Mouse (Mus musculus): ENCODE results near the gene Hgd. TPM values are rescaled to one million over a fixed set of nuclear protein-coding genes. Genes with fewer than 3 reads are reported as not detected.

Hgd gene
- 0.13 TPM in 1 of 2 replicates, not detected in the other for polyA plus RNA-seq (2014; fragmentation: Nextera tagmentation; extraction: Ambion mirVana)

- H3K4me1 ChIP-seq (ENCODE audit: control insufficient read depth, insufficient read depth, low read length), result peaks cover 27% of the 10 kb centered on the region
- H3K36me3 ChIP-seq (ENCODE audit: control insufficient read depth, insufficient read depth, low read length), result no peaks in the 10 kb centered on the region
- no peak within 1 kb of the TSS for H3K9ac ChIP-seq (replicated peaks; ENCODE audit: low read length)
- H3K4me3 ChIP-seq (replicated peaks; ENCODE audit: low read depth, low read length), result no peak within 1 kb of the TSS
- H3K4me2 ChIP-seq (ENCODE audit: low read length), result no peak within 1 kb of the TSS
- H3K27ac ChIP-seq (replicated peaks; ENCODE audit: low read depth, low read length), result no peak within 1 kb of the TSS
- DNase-seq, result no peak
- no peak for ATAC-seq (ENCODE audit: low FRiP score, low TSS enrichment)
- 77% methylated on average over 4 of the region's 4 CpGs for WGBS
- no peaks in the 10 kb centered on the region for H3K27me3 ChIP-seq (ENCODE audit: control insufficient read depth, insufficient read depth, low read length)
- H3K9me3 ChIP-seq (ENCODE audit: control insufficient read depth, low read length), result no peaks in the 10 kb centered on the region
These were observed at the start of gene Hgd for GRCm38 (mm10) chr16:37579994-37580393. TSS of gene Hgd (plus strand) at chr16:37580153.

- Histone ChIP-seq H3K27ac (replicated peaks; ENCODE audit: low read depth, low read length) (no peak overlapping the region), H3K36me3 (ENCODE audit: control insufficient read depth, insufficient read depth, low read length) (peaks cover 18% of the 10 kb centered on the region; the same call in 1 of the 2 replicates), H3K9me3 (ENCODE audit: control insufficient read depth, low read length) (no peaks in the 10 kb centered on the region), H3K9ac (replicated peaks; ENCODE audit: low read length) (no peak overlapping the region), H3K27me3 (ENCODE audit: control insufficient read depth, insufficient read depth, low read length) (no peaks in the 10 kb centered on the region), H3K4me2 (ENCODE audit: low read length) (no peak overlapping the region), H3K4me1 (ENCODE audit: control insufficient read depth, insufficient read depth, low read length) (peaks cover 11% of the 10 kb centered on the region; the same call in 1 of the 2 replicates), H3K4me3 (replicated peaks; ENCODE audit: low read depth, low read length) (no peak overlapping the region)
- WGBS, result 90% methylated on average over 6 of the region's 6 CpGs
- no peak for DNase-seq
- no peak for ATAC-seq (ENCODE audit: low FRiP score, low TSS enrichment)
These were observed 49.8 kb upstream of the Hgd start for GRCm38 (mm10) chr16:37530170-37530569.

- 96% methylated on average over 1 of the region's 1 CpGs for WGBS
- H3K4me2 ChIP-seq (ENCODE audit: low read length), result no peak overlapping the region
- H3K9me3 ChIP-seq (ENCODE audit: control insufficient read depth, low read length), result no peaks in the 10 kb centered on the region
- peaks cover 8% of the 10 kb centered on the region; the same call in 1 of the 2 replicates for H3K4me1 ChIP-seq (ENCODE audit: control insufficient read depth, insufficient read depth, low read length)
- peaks cover 13% of the 10 kb centered on the region; the same call in 1 of the 2 replicates for H3K36me3 ChIP-seq (ENCODE audit: control insufficient read depth, insufficient read depth, low read length)
- H3K9ac ChIP-seq (replicated peaks; ENCODE audit: low read length), result no peak overlapping the region
- no peak overlapping the region for H3K4me3 ChIP-seq (replicated peaks; ENCODE audit: low read depth, low read length)
- ATAC-seq (ENCODE audit: low FRiP score, low TSS enrichment) (no peak), DNase-seq (no peak)
- H3K27ac ChIP-seq (replicated peaks; ENCODE audit: low read depth, low read length), result no peak overlapping the region
- no peaks in the 10 kb centered on the region for H3K27me3 ChIP-seq (ENCODE audit: control insufficient read depth, insufficient read depth, low read length)
These were observed 47.9 kb upstream of the Hgd start for GRCm38 (mm10) chr16:37532046-37532445.

GRCm38 (mm10) chr16:37533369-37534068, 46.4 kb upstream of the Hgd start:
- H3K27me3 ChIP-seq (ENCODE audit: control insufficient read depth, insufficient read depth, low read length), result no peaks in the 10 kb centered on the region
- no peaks in the 10 kb centered on the region for H3K9me3 ChIP-seq (ENCODE audit: control insufficient read depth, low read length)
- H3K4me2 ChIP-seq (ENCODE audit: low read length), result no peak overlapping the region
- no peak overlapping the region for H3K9ac ChIP-seq (replicated peaks; ENCODE audit: low read length)
- DNase-seq (no peak), ATAC-seq (ENCODE audit: low FRiP score, low TSS enrichment) (no peak)
- no peak overlapping the region for H3K27ac ChIP-seq (replicated peaks; ENCODE audit: low read depth, low read length)
- WGBS, result 92% methylated on average over 8 of the region's 8 CpGs
- no peak overlapping the region for H3K4me3 ChIP-seq (replicated peaks; ENCODE audit: low read depth, low read length)
- H3K4me1 ChIP-seq (ENCODE audit: control insufficient read depth, insufficient read depth, low read length), result peaks cover 10% of the 10 kb centered on the region
- H3K36me3 ChIP-seq (ENCODE audit: control insufficient read depth, insufficient read depth, low read length), result peaks cover 13% of the 10 kb centered on the region; the same call in 1 of the 2 replicates

GRCm38 (mm10) chr16:37539240-37539610, 40.7 kb upstream of the Hgd start:
- Histone ChIP-seq H3K36me3 (ENCODE audit: control insufficient read depth, insufficient read depth, low read length) (peaks cover 14% of the 10 kb centered on the region; the same call in 1 of the 2 replicates), H3K27ac (replicated peaks; ENCODE audit: low read depth, low read length) (peak overlapping the region; percentile 93), H3K4me2 (ENCODE audit: low read length) (peak overlapping the region; percentile 78), H3K4me3 (replicated peaks; ENCODE audit: low read depth, low read length) (peak overlapping the region; percentile 88), H3K4me1 (ENCODE audit: control insufficient read depth, insufficient read depth, low read length) (peaks cover 14% of the 10 kb centered on the region), H3K9ac (replicated peaks; ENCODE audit: low read length) (peak overlapping the region; percentile 89), H3K27me3 (ENCODE audit: control insufficient read depth, insufficient read depth, low read length) (no peaks in the 10 kb centered on the region), H3K9me3 (ENCODE audit: control insufficient read depth, low read length) (no peaks in the 10 kb centered on the region)
- ATAC-seq (ENCODE audit: low FRiP score, low TSS enrichment), result peak; percentile 51; the same call in 1 of the 2 replicates
- DNase-seq, result no peak
- under 1% methylated on average over 22 of the region's 22 CpGs for WGBS

- WGBS, result 2% methylated on average over 41 of the region's 41 CpGs
- H3K36me3 ChIP-seq (ENCODE audit: control insufficient read depth, insufficient read depth, low read length), result peaks cover 14% of the 10 kb centered on the region; the same call in 1 of the 2 replicates
- H3K4me1 ChIP-seq (ENCODE audit: control insufficient read depth, insufficient read depth, low read length), result peaks cover 14% of the 10 kb centered on the region
- H3K27ac ChIP-seq (replicated peaks; ENCODE audit: low read depth, low read length), result peak within 1 kb of the TSS; percentile 93
- peak within 1 kb of the TSS; percentile 89 for H3K9ac ChIP-seq (replicated peaks; ENCODE audit: low read length)
- no peaks in the 10 kb centered on the region for H3K27me3 ChIP-seq (ENCODE audit: control insufficient read depth, insufficient read depth, low read length)
- H3K4me3 ChIP-seq (replicated peaks; ENCODE audit: low read depth, low read length), result peak within 1 kb of the TSS; percentile 88
- no peaks in the 10 kb centered on the region for H3K9me3 ChIP-seq (ENCODE audit: control insufficient read depth, low read length)
- peak within 1 kb of the TSS; percentile 78 for H3K4me2 ChIP-seq (ENCODE audit: low read length)
- DNase-seq (peak; percentile 99), ATAC-seq (ENCODE audit: low FRiP score, low TSS enrichment) (peak; percentile 99)
These were observed 40.1 kb upstream of the Hgd start, which contains the start of the genes Gtf2e1 and Rabl3 for GRCm38 (mm10) chr16:37539611-37540580. TSS of gene Gtf2e1 (minus strand) at chr16:37539789. TSS of gene Rabl3 (plus strand) at chr16:37539885.

GRCm38 (mm10) chr16:37540776-37541175, 39.2 kb upstream of the Hgd start:
- DNase-seq (no peak), ATAC-seq (ENCODE audit: low FRiP score, low TSS enrichment) (no peak)
- 86% methylated on average over 6 of the region's 6 CpGs for WGBS
- H3K27me3 ChIP-seq (ENCODE audit: control insufficient read depth, insufficient read depth, low read length), result no peaks in the 10 kb centered on the region
- 0 out of 2 replicates have a peak overlapping the region, but pooled peaks have one; percentile 88 for H3K4me3 ChIP-seq (replicated peaks; ENCODE audit: low read depth, low read length)
- no peaks in the 10 kb centered on the region for H3K9me3 ChIP-seq (ENCODE audit: control insufficient read depth, low read length)
- peaks cover 8% of the 10 kb centered on the region; the same call in 1 of the 2 replicates for H3K36me3 ChIP-seq (ENCODE audit: control insufficient read depth, insufficient read depth, low read length)
- H3K4me1 ChIP-seq (ENCODE audit: control insufficient read depth, insufficient read depth, low read length), result peaks cover 14% of the 10 kb centered on the region
- H3K27ac ChIP-seq (replicated peaks; ENCODE audit: low read depth, low read length), result no peak overlapping the region
- H3K9ac ChIP-seq (replicated peaks; ENCODE audit: low read length), result no peak overlapping the region
- H3K4me2 ChIP-seq (ENCODE audit: low read length), result peak overlapping the region; percentile 68

GRCm38 (mm10) chr16:37546312-37546711, 33.6 kb upstream of the Hgd start:
- DNase-seq (no peak), ATAC-seq (ENCODE audit: low FRiP score, low TSS enrichment) (no peak)
- 79% methylated on average over 5 of the region's 5 CpGs for WGBS
- Histone ChIP-seq H3K27me3 (ENCODE audit: control insufficient read depth, insufficient read depth, low read length) (no peaks in the 10 kb centered on the region), H3K4me1 (ENCODE audit: control insufficient read depth, insufficient read depth, low read length) (0 out of 2 replicates have a peak, but pooled peaks cover 4% of the 10 kb centered on the region), H3K9me3 (ENCODE audit: control insufficient read depth, low read length) (no peaks in the 10 kb centered on the region), H3K36me3 (ENCODE audit: control insufficient read depth, insufficient read depth, low read length) (peaks cover 8% of the 10 kb centered on the region; the same call in 1 of the 2 replicates), H3K4me2 (ENCODE audit: low read length) (no peak overlapping the region), H3K9ac (replicated peaks; ENCODE audit: low read length) (no peak overlapping the region), H3K27ac (replicated peaks; ENCODE audit: low read depth, low read length) (no peak overlapping the region), H3K4me3 (replicated peaks; ENCODE audit: low read depth, low read length) (no peak overlapping the region)
